Mouse (Mus musculus): ENCODE measurements around the gene Exoc6b.

Gene Exoc6b

GRCm38 (mm10) chr6:84587471-84588101, 481.7 kb downstream of the Exoc6b start:
- peak; percentile 54 for DNase-seq (ENCODE audit: low read depth, low spot score)

DNA sequence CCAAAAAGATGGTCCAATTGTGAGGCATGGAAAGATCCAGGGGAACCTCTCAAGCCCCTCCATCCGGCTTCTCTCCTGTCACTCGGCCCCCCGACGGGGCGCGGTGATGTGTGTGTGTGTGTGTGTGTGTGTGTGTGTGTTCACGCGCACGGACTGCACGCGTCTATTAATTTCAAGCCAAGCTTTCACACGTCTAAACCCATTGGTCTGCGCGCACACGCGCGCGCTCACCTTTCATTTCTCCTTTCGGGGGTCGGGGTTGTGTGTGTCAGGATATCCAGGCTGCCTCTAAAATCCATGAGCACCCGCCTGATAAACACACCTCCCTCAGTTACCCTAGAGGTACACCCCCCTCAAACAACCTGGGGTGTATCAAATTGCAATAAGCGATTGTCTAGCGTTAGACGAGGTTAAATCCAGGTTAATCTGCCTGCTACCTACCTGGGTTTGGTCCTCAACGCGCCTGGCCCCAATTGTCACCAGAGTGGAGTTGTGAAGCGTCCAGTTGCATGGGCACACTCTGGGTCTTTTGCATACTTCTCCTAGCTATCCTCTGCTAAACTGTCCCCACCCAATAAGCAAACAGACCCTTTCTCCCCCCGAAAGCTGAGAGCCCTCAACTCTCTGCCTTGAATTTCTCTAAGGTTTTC, 482.6 kb downstream of the Exoc6b start:
- DNase-seq (ENCODE audit: low read depth, low spot score): no peak

DNA sequence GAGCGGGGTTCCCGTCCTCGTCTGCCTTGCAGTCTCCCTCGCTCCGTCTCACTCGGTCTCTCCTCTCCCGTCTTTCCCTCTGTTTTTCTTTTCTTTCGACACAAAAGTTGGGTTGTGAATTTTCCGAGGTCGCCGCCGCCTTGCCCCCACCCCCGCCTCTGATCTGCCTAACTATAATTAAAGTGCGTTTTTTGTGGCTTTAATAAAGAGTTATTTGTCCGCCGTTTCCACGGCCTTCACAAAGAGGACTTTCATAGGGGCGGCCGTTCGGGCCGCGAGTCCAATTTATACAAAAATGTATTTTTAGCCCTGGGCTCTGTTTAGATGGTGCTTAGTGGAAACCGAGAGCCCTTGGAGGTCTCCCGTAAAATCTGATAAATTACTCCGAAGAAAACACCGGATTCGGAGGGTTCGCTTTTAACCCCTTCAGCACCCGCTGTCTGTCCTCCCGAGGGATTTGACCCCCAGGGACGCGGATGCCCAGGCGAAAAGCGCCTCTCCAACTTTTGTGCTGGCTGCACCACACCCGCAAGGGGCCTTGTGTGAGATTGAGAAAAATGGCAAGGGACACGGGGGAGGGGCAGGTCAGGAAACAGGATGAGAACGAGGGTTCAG, 483.5 kb downstream of the Exoc6b start:
- DNase-seq (ENCODE audit: low read depth, low spot score): no peak

GRCm38 (mm10) chr6:84584783-84585685, 484.3 kb downstream of the Exoc6b start:
- no peak for DNase-seq (ENCODE audit: low read depth, low spot score)

GRCm38 (mm10) chr6:84583841-84584782, 485.2 kb downstream of the Exoc6b start:
- DNase-seq (ENCODE audit: low read depth, low spot score): peak; percentile 48

- peak; percentile 74 for DNase-seq (ENCODE audit: low read depth, low spot score)
Observed at GRCm38 (mm10) chr6:84583371-84583770, 485.9 kb downstream of the Exoc6b start.

DNA sequence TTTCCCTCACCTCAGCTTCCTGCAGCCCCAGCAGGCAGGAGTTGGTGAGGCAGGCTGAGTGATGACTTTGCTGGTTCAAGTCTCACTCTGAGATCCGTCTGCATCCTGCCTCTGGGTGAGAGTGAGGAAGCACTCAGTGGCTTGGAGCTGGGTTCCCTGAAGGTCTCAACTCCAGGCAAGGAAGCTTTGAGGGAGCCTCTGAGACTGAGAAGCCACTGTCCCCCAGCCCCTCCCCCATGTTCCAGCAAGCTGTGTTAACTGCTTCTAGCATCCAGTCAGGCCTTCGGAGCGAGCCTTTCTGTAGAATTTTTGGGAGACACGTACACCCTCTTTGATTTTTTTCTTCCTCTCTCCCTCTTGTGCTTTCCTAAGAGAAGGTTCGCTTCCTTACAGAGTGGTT, 486.5 kb downstream of the Exoc6b start:
- DNase-seq (ENCODE audit: low read depth, low spot score): no peak

GRCm38 (mm10) chr6:84581833-84582445, 487.4 kb downstream of the Exoc6b start:
- DNase-seq (ENCODE audit: low read depth, low spot score): no peak

DNA sequence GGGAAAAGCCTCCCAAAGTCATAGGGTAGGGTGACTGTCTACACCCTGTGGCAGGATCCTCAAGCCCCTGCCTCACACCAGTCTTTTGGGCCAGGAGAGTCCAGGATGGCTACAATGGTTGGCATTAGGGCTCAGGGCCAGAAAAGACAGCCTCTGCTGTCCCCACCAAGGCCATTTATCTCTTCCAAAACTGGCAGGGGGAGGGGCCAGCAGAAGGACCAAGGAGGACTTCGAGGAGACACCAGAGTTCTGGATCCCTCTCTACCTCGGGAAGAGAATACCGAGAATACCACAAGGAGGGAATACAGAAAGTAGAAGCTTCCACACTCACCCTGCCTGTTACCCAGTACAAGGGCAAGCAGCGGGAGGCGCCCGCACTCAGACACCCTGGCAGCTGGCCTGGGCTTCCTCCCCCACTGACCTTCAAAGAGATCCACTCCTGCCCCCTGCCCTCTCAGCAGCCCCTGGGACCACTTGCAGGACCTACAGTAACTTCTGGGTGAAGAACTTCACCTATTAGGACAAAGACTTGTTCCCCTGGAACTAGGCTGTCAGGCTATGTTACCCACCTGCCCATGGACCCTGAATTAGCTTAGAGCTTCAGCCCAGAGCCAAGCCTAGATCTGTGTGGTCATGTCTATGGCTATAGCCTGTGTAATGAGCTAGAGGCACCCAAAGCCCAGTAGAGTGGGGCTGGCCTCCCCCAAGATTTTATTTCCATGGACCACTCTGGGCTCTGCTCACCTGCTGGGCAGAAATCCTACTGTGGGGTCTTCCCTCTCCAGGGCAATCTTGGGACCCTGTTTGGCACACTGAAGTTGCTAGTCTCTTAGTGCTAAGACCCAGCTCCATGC, 488.1 kb downstream of the Exoc6b start:
- no peak for DNase-seq (ENCODE audit: low read depth, low spot score)

DNA sequence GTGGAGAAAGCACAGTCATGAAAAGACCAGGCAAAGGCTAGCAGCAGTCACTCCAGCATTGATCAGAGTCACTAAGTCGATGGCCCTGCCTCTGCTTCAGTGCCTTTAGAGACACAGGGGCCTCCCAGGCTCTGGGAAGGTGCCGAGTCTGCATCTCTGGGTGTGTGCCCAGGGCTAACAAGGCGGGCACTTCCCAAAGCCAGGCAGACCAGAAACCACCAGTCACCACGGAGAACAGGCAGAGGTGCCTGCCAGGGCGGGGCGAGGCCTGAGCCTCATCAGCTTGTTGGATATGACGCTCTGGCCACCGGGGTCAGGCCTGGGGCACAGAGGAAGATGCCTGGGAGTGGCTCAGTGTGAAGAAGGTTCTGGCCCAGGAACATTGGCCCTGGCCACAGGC, 489.8 kb downstream of the Exoc6b start:
- DNase-seq (ENCODE audit: low read depth, low spot score): no peak

GRCm38 (mm10) chr6:84578928-84579327, 490.4 kb downstream of the Exoc6b start:
- peak; percentile 70 for DNase-seq (ENCODE audit: low read depth, low spot score)

- DNase-seq (ENCODE audit: low read depth, low spot score): no peak
Observed at GRCm38 (mm10) chr6:84577898-84578297, 491.4 kb downstream of the Exoc6b start.

DNA sequence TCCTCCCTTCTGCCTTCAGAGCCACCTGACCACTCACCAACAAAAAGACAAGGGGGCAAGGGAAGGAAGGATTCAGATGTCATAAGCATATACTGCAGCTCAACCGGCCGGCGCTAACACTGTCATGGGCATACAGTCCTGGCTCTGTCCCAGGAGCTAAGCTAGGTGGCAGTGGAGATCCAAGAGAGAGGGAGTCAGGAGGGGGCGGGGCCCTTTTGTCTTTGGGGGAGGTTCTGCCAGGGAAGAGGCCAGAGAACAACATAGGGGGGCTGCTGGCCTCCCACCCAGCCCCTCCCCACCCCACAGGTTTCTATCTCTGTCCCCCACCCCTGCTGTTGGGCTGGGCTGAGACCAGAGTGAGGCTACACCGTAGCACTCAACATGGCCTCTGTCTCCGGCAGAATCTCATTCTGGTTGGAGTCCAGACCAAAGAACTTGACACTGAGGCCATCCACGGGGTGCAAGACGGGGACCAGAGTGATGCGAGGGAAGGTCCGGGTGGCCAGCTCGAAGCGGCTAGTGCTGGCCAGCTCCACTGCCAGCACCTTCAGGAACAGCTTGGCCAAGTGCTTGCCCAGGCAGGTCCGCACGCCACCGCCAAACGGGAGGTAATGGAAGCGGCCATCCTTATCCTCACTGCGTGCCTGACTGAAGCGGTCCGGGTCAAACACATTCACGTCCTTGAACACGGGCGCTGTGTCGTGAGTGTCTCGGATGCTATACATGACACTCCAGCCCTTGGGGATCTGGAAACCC, 495.2 kb downstream of the Exoc6b start:
- peak; percentile 62 for DNase-seq (ENCODE audit: low read depth, low spot score)

GRCm38 (mm10) chr6:84570039-84570438, 499.3 kb downstream of the Exoc6b start:
- no peak for DNase-seq (ENCODE audit: low read depth, low spot score)

DNA sequence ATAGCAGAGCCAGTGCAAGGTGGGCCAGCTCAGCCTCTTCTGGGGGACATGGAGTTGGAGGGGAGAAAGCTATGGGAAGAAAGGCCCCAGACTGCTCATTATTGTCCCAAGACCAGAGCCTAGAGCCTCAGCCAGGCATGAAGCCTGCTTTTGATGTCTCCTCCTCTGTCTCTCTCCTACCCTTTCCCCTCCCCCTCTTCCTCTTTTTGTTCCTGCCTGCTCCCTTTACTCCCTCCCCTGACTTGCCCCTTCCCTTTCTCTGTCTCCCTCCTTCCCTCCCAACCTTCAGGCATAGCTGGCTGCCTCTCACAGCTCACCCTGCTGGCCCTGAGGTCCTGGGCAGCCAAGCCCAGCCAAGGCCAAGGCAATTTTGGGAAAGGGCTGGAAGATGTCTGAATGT, 499.7 kb downstream of the Exoc6b start:
- no peak for DNase-seq (ENCODE audit: low read depth, low spot score)

DNA sequence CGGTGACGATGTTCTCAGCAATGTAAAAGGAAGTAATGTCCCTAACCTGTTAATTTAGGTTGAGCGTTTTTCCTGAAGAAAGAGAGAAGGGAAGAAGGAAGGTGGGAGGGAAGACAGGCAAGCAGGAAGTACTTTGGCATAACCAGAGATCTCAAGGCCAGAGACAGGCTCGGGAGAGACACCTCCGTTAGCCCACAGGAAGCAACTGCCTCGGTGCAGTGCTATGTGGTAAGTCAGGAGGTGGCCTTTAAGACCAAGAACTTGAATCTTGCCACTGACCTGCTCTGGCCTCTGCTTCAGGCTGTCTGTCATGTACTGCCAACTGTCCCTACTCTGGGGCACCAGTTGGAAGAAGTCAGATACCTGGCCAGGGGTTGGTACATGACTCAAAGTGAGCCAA, 500.4 kb downstream of the Exoc6b start:
- no peak for DNase-seq (ENCODE audit: low read depth, low spot score)
